Mouse (Mus musculus) spleen, adult 2 months (tissue): ENCODE measurements around the gene Frat2. TPM values are rescaled to one million over a fixed set of nuclear protein-coding genes. Genes with fewer than 3 reads are reported as not detected.

Experiments used
- DNase-seq, 2 experiments: peaks; one replicate each; pipeline versions ENCODE4 v3.0.0 to v3.0.0-alpha.2; 2012 to 2021; ENCODE audit warnings: low spot score in 2 of 2, low read depth in 1 of 2
- H3K27ac ChIP-seq: fragments of 200-500 bp; 2 replicates; pipeline ENCODE4 v1.5.1; 2012; ENCODE audit warnings: low read length, inconsistent platforms; ENCODE audit not compliant: insufficient read depth
- H3K27me3 ChIP-seq: fragments of 200-500 bp; 2 replicates; pipeline ENCODE4 v1.6.1; 2012; ENCODE audit warnings: mild to moderate bottlenecking, moderate library complexity, low read length, inconsistent platforms; ENCODE audit not compliant: control insufficient read depth, insufficient read depth
- H3K36me3 ChIP-seq: fragments of 200-500 bp; 2 replicates; pipeline ENCODE4 v1.6.1; 2012; ENCODE audit warnings: mild to moderate bottlenecking, low read length, inconsistent platforms; ENCODE audit not compliant: control insufficient read depth, insufficient read depth
- H3K4me1 ChIP-seq: fragments of 200-500 bp; 2 replicates; pipeline ENCODE4 v1.6.1; 2011; ENCODE audit warnings: inconsistent platforms; ENCODE audit not compliant: control insufficient read depth, insufficient read depth, insufficient read length
- H3K4me3 ChIP-seq: fragments of 200-500 bp; 2 replicates; pipeline ENCODE4 v1.5.1; 2011; ENCODE audit warnings: mild to moderate bottlenecking, inconsistent platforms; ENCODE audit not compliant: insufficient read depth, insufficient read length; ENCODE audit errors: extremely low read depth
- CTCF ChIP-seq: fragments of 200-500 bp; IDR thresholded peaks from 2 replicates; pipeline ENCODE4 v1.5.1; 2011; ENCODE audit warnings: mild to moderate bottlenecking, inconsistent platforms; ENCODE audit not compliant: insufficient read depth, insufficient read length, insufficient replicate concordance; ENCODE audit errors: extremely low read depth
- POLR2A ChIP-seq: fragments of 200-500 bp; IDR thresholded peaks from 2 replicates; pipeline ENCODE4 v1.6.1; 2011; ENCODE audit warnings: low read depth, low read length, inconsistent platforms
- WGBS: fragments of 180-500 bp; shearing (Covaris S2); methylation state at CpG from one replicate; pipeline ENCODE4 v1.1.7; 2018; 5-methylcytosine and 5-hydroxymethylcytosine counted together
- polyA plus RNA-seq: library from polyadenylated mRNA; depleted of rRNA; stranded (reverse); fragments of >200 nt; gene quantifications from 2 replicates; pipeline ENCODE4 v1.2.3, GENCODE M21; 2012

Frat2 gene
- polyA plus RNA-seq, 1 experiment, result 7.6 TPM

DNA sequence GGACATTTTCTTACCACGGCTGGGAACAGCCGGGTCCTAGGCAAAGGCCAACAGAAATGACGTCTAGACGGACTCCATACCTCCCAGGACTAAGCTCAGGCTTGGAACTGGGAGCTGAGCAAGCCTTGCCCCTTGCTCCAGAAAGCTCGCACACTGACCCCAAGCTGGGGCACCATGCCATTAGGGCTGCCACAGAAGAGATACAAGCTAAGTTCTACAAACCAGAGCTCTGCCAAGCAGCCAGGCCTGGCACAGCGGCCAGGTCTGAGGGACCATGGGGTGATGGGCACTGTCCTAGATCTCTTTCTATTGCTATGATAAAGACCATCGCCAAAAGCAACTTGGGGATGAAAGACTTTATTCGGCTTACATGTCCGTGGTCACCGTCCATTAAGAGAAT, 35.4 kb downstream of the Frat2 start:
- DNase-seq, result no peak
- Histone ChIP-seq H3K27me3 (no peaks in the 10 kb centered on the region), H3K36me3 (no peaks in the 10 kb centered on the region), H3K27ac (no peak overlapping the region), H3K4me3 (no peak overlapping the region), H3K4me1 (no peaks in the 10 kb centered on the region)
- TF ChIP-seq POLR2A (no peak), CTCF (no peak)
- WGBS, result 85% methylated on average over 10 of the region's 10 CpGs

DNA sequence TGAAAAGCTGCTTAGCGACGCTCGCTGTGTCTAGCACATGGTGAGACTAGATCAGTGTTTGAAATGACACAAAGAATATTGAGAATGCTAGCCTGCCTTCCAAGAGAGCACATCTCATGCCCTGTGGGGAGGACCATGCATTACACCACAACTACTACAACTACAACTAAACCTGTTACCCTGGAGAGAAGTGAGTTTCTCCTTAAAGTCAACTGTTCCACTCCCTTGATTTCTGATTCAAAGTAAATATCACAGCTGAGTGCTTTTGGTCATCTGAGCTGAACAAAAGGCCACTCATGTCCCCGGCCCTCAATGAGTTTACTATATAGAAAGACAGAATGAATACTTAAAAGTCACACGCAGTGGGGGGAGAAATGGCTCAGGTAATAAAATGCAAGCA, 37.9 kb downstream of the Frat2 start:
- Histone ChIP-seq H3K27me3 (no peaks in the 10 kb centered on the region), H3K4me3 (no peak overlapping the region), H3K4me1 (no peaks in the 10 kb centered on the region), H3K36me3 (no peaks in the 10 kb centered on the region), H3K27ac (no peak overlapping the region)
- DNase-seq, result no peak
- 93% methylated on average over 5 of the region's 5 CpGs for WGBS
- TF ChIP-seq CTCF (no peak), POLR2A (no peak)

DNA sequence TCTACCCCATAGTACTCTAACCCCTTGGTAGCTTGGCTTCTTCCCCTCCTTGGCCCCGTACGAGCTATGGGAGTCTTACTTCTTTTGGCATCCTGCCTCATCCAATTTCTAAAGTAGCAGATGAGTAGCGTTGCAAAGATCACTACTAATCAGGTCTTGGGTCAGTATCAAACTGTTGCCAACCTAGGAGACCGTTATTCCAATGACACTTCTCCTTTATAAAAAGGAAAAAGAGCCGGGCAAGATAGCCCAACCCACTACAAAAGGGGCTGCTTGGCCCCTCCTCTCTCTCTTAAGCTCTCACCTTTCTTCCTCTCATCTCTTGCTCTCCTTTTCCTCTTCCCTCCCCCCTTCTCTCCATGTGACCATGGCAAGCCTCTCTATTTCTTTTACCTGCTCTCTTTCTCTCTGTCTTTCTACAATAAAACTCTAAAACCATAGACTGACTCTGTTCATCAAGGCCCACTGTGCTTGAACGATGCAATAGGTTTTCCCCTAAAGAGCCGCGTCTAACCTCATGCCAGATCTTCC, 39.8 kb downstream of the Frat2 start:
- Histone ChIP-seq H3K4me3 (no peak overlapping the region), H3K4me1 (no peaks in the 10 kb centered on the region), H3K27me3 (no peaks in the 10 kb centered on the region), H3K36me3 (no peaks in the 10 kb centered on the region), H3K27ac (no peak overlapping the region)
- TF ChIP-seq CTCF (no peak), POLR2A (no peak)
- no peak for DNase-seq
- 78% methylated on average over 8 of the region's 8 CpGs for WGBS

DNA sequence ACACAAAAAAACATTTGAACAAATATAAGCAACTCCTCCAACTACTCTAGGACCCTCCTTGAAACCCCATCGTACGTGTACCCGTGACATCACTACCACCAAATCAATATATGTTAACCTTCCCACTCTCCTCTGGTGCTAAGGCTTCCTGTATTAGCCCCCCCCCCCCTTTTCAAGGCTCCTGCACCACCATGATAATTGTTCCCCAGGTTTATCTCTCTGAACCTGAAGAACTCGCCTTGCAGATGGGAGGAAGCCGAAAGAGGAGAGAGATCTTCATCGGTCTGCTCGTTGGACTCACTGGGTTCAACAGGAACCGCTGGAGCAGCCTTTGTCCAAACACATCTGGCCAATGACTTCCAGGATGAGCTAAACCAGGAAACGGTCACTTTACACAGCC, 40.4 kb downstream of the Frat2 start:
- no peaks in the 10 kb centered on the region for H3K36me3 ChIP-seq
- H3K27ac ChIP-seq, result no peak overlapping the region
- no peaks in the 10 kb centered on the region for H3K27me3 ChIP-seq
- no peaks in the 10 kb centered on the region for H3K4me1 ChIP-seq
- WGBS, result 62% methylated on average over 9 of the region's 9 CpGs
- no peak for TF ChIP-seq POLR2A
- no peak for TF ChIP-seq CTCF
- no peak overlapping the region for H3K4me3 ChIP-seq
- no peak for DNase-seq

DNA sequence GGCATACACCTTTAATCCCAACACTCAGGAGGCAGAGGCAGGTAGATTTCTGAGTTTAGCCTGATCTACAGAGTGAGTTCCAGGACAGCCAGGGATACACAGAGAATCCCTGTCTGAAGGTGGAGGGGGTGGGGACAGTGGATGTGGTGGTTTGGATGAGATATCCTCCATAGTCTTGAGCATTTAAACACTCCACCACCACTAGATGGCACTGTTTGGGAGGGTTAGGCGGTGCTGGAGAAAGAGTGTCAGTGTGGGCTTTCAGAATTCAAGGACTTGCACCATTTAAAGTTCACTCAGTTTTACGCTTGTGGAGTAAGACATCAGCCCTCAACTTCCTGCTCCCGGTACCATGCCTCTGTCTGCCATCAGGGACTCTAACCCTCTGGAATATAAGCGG, 42.1 kb downstream of the Frat2 start:
- H3K27me3 ChIP-seq, result no peaks in the 10 kb centered on the region
- no peaks in the 10 kb centered on the region for H3K36me3 ChIP-seq
- no peak overlapping the region for H3K4me3 ChIP-seq
- no peak for DNase-seq
- WGBS, result 95% methylated on average over 4 of the region's 4 CpGs
- no peaks in the 10 kb centered on the region; the same call in 1 of the 2 replicates for H3K4me1 ChIP-seq
- no peak overlapping the region for H3K27ac ChIP-seq
- TF ChIP-seq POLR2A, result no peak
- no peak for TF ChIP-seq CTCF

DNA sequence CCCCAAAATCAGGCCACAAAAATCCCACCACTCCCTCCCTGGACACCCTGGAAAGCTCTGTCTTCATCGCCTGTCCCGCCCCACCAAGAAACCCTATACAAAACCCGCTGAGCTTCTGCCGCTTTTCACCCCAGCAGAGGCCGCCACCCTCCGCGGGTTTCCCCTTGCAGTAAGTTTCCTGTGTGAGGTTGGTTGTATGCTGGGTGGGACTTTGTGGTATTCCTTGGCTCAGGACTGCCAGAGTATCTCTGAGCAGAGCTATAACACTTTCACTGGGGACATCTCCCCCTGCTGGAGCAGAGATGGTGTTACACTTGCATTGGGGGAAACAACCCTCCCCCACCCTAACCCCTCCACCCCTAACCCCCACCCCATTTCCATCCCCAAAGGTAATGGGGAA, 44.6 kb downstream of the Frat2 start:
- H3K27ac ChIP-seq, result no peak overlapping the region
- no peaks in the 10 kb centered on the region for H3K36me3 ChIP-seq
- peak; percentile 44 to 57 for DNase-seq
- no peaks in the 10 kb centered on the region; the same call in 1 of the 2 replicates for H3K4me1 ChIP-seq
- H3K27me3 ChIP-seq, result no peaks in the 10 kb centered on the region
- no peak overlapping the region for H3K4me3 ChIP-seq
- TF ChIP-seq CTCF, result peak; percentile 17; the same call in 1 of the 2 replicates
- no peak for TF ChIP-seq POLR2A
- WGBS, result 31% methylated on average over 7 of the region's 7 CpGs

DNA sequence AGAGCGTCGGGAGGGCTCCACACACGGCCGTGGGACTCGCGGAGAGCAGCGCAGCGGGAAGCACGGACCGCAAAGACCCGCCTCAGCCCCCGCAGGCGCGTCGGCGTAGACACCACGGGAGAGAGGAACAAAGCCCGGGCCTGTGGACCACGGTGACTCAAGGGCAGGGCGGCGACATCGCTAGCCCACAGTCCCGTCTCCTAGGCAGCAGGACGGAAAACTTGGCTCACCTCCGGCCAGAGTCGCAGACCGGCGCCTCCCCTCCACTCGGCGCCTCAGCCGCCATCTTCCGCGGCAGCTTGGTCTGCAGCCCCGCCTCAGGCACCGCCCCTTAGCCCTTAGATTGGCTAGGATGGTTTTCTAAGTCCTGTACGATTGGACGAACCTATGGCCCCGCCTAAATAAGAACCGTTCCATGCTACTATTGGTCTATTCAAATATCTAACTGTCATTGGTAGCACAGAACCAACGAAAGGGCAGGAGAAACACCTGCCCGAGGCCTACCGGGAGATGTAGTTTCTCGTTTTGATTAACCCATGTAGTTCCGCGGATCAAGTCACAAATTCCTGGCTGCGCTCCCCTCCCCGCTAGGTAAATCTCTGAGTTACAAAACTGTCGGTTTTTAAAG, 46.1 kb downstream of the Frat2 start, which contains the start of gene Arhgap19:
Arhgap19 (minus strand) TSS at position 306 of the 628 bp plus-strand sequence.
- 1% methylated on average over 48 of the region's 48 CpGs for WGBS
- Histone ChIP-seq H3K27ac (peak within 1 kb of the TSS; percentile 26), H3K4me3 (peak within 1 kb of the TSS; percentile 97), H3K27me3 (no peaks in the 10 kb centered on the region), H3K4me1 (no peaks in the 10 kb centered on the region; the same call in 1 of the 2 replicates), H3K36me3 (no peaks in the 10 kb centered on the region)
- peak; percentile 87 to 90 for DNase-seq
- TF ChIP-seq CTCF (no peak), POLR2A (peak; percentile 27; the same call in 1 of the 2 replicates)
